Mouse (Mus musculus): ENCODE measurements around the gene Vps35l. TPM values are rescaled to one million over a fixed set of nuclear protein-coding genes. Genes with fewer than 3 reads are reported as not detected.
A peak's percentile ranks its signal among the peaks of the same experiment; 100 is the strongest.

Gene Vps35l
- polyA plus RNA-seq, 1 experiment from 2014 or later: 63.4 TPM

GRCm38 (mm10) chr7:118817741-118818140 lies 77.7 kb downstream of the Vps35l start:
- Histone ChIP-seq H3K4me2 (no peak overlapping the region), H3K9ac (no peak overlapping the region), H3K27ac (ENCODE audit: low read depth) (no peak overlapping the region), H3K36me3 (ENCODE audit: insufficient read depth) (peaks cover 42% of the 10 kb centered on the region), H3K9me3 (ENCODE audit: low read depth, low read length) (no peaks in the 10 kb centered on the region), H3K27me3 (ENCODE audit: insufficient read depth, low read length) (no peaks in the 10 kb centered on the region), H3K4me3 (ENCODE audit: low read depth, low read length) (no peak overlapping the region), H3K4me1 (ENCODE audit: insufficient read depth) (no peaks in the 10 kb centered on the region)
- DNase-seq: no peak
- TF ChIP-seq CTCF (IDR thresholded peaks at IDR 0.05; ENCODE audit: low read depth): no peak
- 91% methylated on average over 7 of the region's 7 CpGs for WGBS
- ATAC-seq (ENCODE audit: insufficient read depth): no peak

DNA sequence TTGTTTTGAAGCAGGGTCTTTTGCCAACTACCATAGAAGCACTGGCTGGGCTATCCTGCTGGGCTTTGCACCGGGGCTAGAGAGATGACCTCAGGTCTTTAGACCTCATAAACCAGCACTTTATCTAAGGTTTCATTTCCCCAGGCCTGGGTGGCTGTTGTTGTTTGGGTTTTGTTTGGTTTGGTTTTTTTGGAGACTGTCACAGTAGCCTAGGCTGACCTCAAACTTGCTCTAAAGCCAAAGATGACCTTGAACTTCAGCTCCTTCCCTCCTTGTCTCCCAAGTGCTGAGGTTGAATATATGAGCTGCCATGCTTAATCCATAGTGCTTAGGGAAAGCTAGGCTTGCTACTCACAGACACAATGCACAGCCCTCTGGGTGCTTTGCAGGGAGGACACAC lies 79.6 kb downstream of the Vps35l start:
- Histone ChIP-seq H3K36me3 (ENCODE audit: insufficient read depth) (peaks cover 29% of the 10 kb centered on the region; the same call in 1 of the 2 replicates), H3K27me3 (ENCODE audit: insufficient read depth, low read length) (no peaks in the 10 kb centered on the region), H3K4me2 (no peak overlapping the region), H3K4me3 (ENCODE audit: low read depth, low read length) (no peak overlapping the region), H3K4me1 (ENCODE audit: insufficient read depth) (no peaks in the 10 kb centered on the region), H3K27ac (ENCODE audit: low read depth) (no peak overlapping the region), H3K9me3 (ENCODE audit: low read depth, low read length) (no peaks in the 10 kb centered on the region), H3K9ac (no peak overlapping the region)
- ATAC-seq (ENCODE audit: insufficient read depth): no peak
- TF ChIP-seq CTCF (IDR thresholded peaks at IDR 0.05; ENCODE audit: low read depth): no peak
- 88% methylated on average over 1 of the region's 1 CpGs for WGBS
- DNase-seq: no peak

DNA sequence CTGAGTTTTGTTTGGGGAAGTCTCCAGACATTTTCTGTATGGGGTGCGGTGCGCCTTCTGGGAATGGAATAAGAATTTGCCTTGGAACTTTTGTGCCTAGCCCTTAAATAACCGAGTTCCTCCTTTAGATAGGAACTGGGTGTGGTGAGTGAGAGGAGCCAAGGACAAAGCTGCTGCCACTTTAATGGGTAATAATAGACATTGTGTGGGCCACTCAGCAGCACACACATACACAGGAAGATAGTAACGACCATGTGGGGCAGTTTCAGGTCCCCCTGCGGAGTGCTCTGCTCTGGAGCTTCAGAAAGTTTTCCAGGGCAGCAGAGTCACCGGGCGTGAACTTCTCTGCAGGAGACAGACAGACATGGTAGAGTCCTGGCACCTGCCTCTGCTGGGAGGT lies 81.3 kb downstream of the Vps35l start:
- no peak overlapping the region for H3K4me2 ChIP-seq
- H3K27ac ChIP-seq (ENCODE audit: low read depth): no peak overlapping the region
- no peaks in the 10 kb centered on the region for H3K27me3 ChIP-seq (ENCODE audit: insufficient read depth, low read length)
- H3K4me1 ChIP-seq (ENCODE audit: insufficient read depth): no peaks in the 10 kb centered on the region
- no peak overlapping the region for H3K9ac ChIP-seq
- no peak for ATAC-seq (ENCODE audit: insufficient read depth)
- peaks cover 26% of the 10 kb centered on the region; the same call in 1 of the 2 replicates for H3K36me3 ChIP-seq (ENCODE audit: insufficient read depth)
- WGBS: 71% methylated on average over 7 of the region's 7 CpGs
- TF ChIP-seq CTCF (IDR thresholded peaks at IDR 0.05; ENCODE audit: low read depth): no peak
- H3K4me3 ChIP-seq (ENCODE audit: low read depth, low read length): no peak overlapping the region
- DNase-seq: no peak
- no peaks in the 10 kb centered on the region for H3K9me3 ChIP-seq (ENCODE audit: low read depth, low read length)

DNA sequence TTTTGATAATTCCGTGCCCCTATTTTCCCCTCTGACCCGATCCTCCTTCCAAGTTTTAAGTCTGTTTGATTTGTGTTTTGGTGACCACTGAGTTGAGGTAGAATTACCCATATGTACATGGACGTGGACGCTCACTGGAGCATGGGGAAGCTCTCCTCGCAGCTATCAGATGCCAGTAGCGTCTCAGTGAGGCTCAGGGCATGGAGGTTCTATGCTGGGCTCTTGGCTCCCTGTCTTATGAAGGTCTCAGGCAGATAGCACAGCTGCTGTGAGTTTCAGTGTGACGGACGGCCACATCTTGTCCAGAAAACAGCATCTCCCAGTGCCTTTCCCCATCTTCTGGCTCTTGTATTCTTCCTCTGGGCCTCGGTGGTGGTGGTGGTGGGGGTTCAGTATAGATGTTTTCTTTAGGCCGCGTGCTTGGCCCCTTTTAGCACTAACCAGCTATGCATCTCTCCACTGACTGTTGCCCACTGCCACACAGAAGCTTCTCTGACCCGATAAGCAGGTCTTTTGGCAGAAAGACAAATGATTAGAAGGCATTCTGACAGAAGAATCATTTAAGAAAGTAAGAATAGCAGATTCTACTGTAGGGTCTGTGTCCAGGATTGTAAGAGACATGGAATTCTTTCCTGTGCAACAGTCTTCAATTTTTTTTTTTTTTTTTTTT lies 82.0 kb downstream of the Vps35l start:
- H3K4me2 ChIP-seq: no peak overlapping the region
- ATAC-seq (ENCODE audit: insufficient read depth) (no peak), DNase-seq (no peak)
- no peak overlapping the region for H3K27ac ChIP-seq (ENCODE audit: low read depth)
- peaks cover 26% of the 10 kb centered on the region; the same call in 1 of the 2 replicates for H3K36me3 ChIP-seq (ENCODE audit: insufficient read depth)
- no peak overlapping the region for H3K9ac ChIP-seq
- no peak for TF ChIP-seq CTCF (IDR thresholded peaks at IDR 0.05; ENCODE audit: low read depth)
- no peaks in the 10 kb centered on the region for H3K27me3 ChIP-seq (ENCODE audit: insufficient read depth, low read length)
- H3K4me3 ChIP-seq (ENCODE audit: low read depth, low read length): no peak overlapping the region
- no peaks in the 10 kb centered on the region for H3K9me3 ChIP-seq (ENCODE audit: low read depth, low read length)
- WGBS: 86% methylated on average over 12 of the region's 12 CpGs
- H3K4me1 ChIP-seq (ENCODE audit: insufficient read depth): no peaks in the 10 kb centered on the region

DNA sequence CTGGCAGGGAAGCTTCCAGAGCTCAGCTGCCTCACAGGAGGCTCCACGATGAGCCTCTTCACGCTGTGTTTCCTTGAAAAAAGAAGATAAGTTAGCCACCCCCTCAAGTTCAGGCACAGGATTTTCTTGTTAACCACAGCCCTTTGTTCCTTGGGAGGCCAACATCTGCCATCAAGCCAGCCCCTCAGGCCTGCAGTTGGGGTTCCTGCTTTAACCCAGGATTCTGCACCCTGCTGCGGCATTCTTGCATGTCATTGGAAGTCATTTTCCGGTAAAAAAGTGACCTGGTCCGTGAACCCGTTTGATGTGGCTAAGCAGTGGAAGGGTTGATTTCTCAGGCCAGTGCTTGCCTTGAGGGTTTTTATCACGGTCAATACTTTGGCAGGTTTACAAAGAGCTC lies 84.4 kb downstream of the Vps35l start:
- Histone ChIP-seq H3K9ac (no peak overlapping the region), H3K27ac (ENCODE audit: low read depth) (no peak overlapping the region)
- ATAC-seq (ENCODE audit: insufficient read depth): no peak

GRCm38 (mm10) chr7:118827975-118828416 lies 88.0 kb downstream of the Vps35l start:
- Histone ChIP-seq H3K9ac (no peak overlapping the region), H3K27me3 (ENCODE audit: insufficient read depth, low read length) (no peaks in the 10 kb centered on the region), H3K9me3 (ENCODE audit: low read depth, low read length) (no peaks in the 10 kb centered on the region), H3K27ac (ENCODE audit: low read depth) (no peak overlapping the region), H3K36me3 (ENCODE audit: insufficient read depth) (peaks cover 6% of the 10 kb centered on the region; the same call in 1 of the 2 replicates), H3K4me2 (no peak overlapping the region), H3K4me1 (ENCODE audit: insufficient read depth) (no peaks in the 10 kb centered on the region), H3K4me3 (ENCODE audit: low read depth, low read length) (no peak overlapping the region)
- DNase-seq (no peak), ATAC-seq (ENCODE audit: insufficient read depth) (peak; percentile 24)
- 69% methylated on average over 5 of the region's 5 CpGs for WGBS
- TF ChIP-seq CTCF (IDR thresholded peaks at IDR 0.05; ENCODE audit: low read depth): no peak

More for the DNA sequence above, 84.4 kb downstream of the Vps35l start:
- WGBS: 66% methylated on average over 7 of the region's 7 CpGs
- no peak overlapping the region for H3K4me2 ChIP-seq
- no peaks in the 10 kb centered on the region for H3K9me3 ChIP-seq (ENCODE audit: low read depth, low read length)
- TF ChIP-seq CTCF (IDR thresholded peaks at IDR 0.05; ENCODE audit: low read depth): no peak
- H3K27me3 ChIP-seq (ENCODE audit: insufficient read depth, low read length): no peaks in the 10 kb centered on the region
- H3K36me3 ChIP-seq (ENCODE audit: insufficient read depth): peaks cover 10% of the 10 kb centered on the region; the same call in 1 of the 2 replicates
- no peaks in the 10 kb centered on the region for H3K4me1 ChIP-seq (ENCODE audit: insufficient read depth)
- no peak for DNase-seq
- no peak overlapping the region for H3K4me3 ChIP-seq (ENCODE audit: low read depth, low read length)

DNA sequence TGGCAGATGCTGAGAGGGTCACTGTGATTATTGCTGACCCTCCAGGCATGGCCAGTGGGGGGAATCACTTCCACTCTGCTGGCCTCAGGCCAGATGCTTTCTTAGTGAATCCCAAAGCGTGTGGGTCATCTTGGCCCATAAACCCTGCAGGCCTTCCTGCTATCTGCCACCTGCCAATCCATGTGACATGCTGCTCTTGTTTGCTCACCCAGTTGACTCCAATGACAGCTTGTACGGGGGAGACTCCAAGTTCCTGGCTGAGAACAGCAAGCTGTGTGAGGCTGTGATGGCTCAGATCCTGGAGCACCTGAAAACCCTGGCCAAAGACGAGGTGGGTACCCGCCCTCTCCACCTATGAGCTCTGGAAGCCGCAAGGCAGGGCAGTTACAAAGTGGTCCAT lies 97.9 kb downstream of the Vps35l start:
- 88% methylated on average over 5 of the region's 5 CpGs for WGBS
- no peaks in the 10 kb centered on the region for H3K4me1 ChIP-seq (ENCODE audit: insufficient read depth)
- peaks cover 55% of the 10 kb centered on the region for H3K36me3 ChIP-seq (ENCODE audit: insufficient read depth)
- TF ChIP-seq CTCF (IDR thresholded peaks at IDR 0.05; ENCODE audit: low read depth): no peak
- ATAC-seq (ENCODE audit: insufficient read depth): no peak
- H3K9me3 ChIP-seq (ENCODE audit: low read depth, low read length): no peaks in the 10 kb centered on the region
- no peak overlapping the region for H3K9ac ChIP-seq
- no peak overlapping the region for H3K27ac ChIP-seq (ENCODE audit: low read depth)
- H3K4me3 ChIP-seq (ENCODE audit: low read depth, low read length): no peak overlapping the region
- no peaks in the 10 kb centered on the region for H3K27me3 ChIP-seq (ENCODE audit: insufficient read depth, low read length)
- no peak overlapping the region for H3K4me2 ChIP-seq
- DNase-seq: no peak
